Mouse (Mus musculus) megakaryocyte progenitor cell, adult 5-6 weeks (primary cell): Measurements from ENCODE around the gene Prep. TPM values are rescaled to one million over a fixed set of nuclear protein-coding genes. Genes with fewer than 3 reads are reported as not detected.
A peak's percentile ranks its signal among the peaks of the same experiment; 100 is the strongest.

Source experiments
- ATAC-seq: replicated peaks from 2 replicates; pipeline ENCODE4 v1.8.0; 2016; ENCODE audit warnings: mild to moderate bottlenecking, moderate TSS enrichment, inconsistent platforms; ENCODE audit not compliant: poor library complexity
- total RNA-seq, 2 experiments: library from RNA; stranded (forward) in 1 of 2; stranded (reverse) in 1 of 2; fragments of 157-497, 149-512 nt in 1 of 2; fragments of 200-1000 nt in 1 of 2; gene quantifications; 2 replicates each; pipeline versions ENCODE4 v1.2.3 to v1.2.4; 2015 to 2017

Prep gene
- total RNA-seq (2015) (10.0 and 10.4 TPM in 2 replicates), total RNA-seq (2017) (12.7 and 13.3 TPM in 2 replicates)

- peak; percentile 82 for ATAC-seq
These were observed at the start of gene Prep for GRCm38 (mm10) chr10:45066931-45067308. TSS of gene Prep (plus strand) at chr10:45067203.

- no peak for ATAC-seq
These were observed 49.7 kb upstream of the Prep start for GRCm38 (mm10) chr10:45017352-45017751.

- no peak for ATAC-seq
These were observed 49.2 kb upstream of the Prep start for GRCm38 (mm10) chr10:45017851-45018250.

- 0 out of 2 replicates have a peak, but pooled peaks have one; percentile 6 for ATAC-seq
These were observed 47.6 kb upstream of the Prep start for GRCm38 (mm10) chr10:45019418-45019817.

- no peak for ATAC-seq
These were observed 47.2 kb upstream of the Prep start for GRCm38 (mm10) chr10:45019849-45020248.

GRCm38 (mm10) chr10:45020291-45020690 lies 46.7 kb upstream of the Prep start:
- ATAC-seq, result no peak

DNA sequence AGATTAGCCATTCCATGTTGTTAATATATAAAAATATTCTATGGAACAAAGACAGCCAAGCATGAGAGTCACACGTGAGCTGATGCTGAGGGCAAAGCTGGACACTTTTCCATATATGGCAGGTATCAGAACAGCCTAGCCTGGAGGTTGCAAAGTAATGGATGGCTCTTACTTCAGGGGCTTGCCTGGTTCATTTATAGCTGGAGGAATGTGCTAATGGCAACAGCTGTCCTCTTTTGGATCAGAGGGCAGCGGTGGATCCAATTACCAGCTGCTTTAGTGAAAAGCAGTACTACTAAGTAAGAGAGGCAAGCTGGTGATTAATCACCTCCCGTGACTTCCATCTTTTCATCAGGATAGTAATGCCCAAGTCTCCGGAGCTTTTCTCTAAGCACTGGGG lies 41.8 kb upstream of the Prep start:
- ATAC-seq, result no peak

- no peak for ATAC-seq
These were observed 40.1 kb upstream of the Prep start for GRCm38 (mm10) chr10:45026935-45027334.

GRCm38 (mm10) chr10:45045268-45045928 lies 21.6 kb upstream of the Prep start:
- peak; percentile 90 for ATAC-seq

DNA sequence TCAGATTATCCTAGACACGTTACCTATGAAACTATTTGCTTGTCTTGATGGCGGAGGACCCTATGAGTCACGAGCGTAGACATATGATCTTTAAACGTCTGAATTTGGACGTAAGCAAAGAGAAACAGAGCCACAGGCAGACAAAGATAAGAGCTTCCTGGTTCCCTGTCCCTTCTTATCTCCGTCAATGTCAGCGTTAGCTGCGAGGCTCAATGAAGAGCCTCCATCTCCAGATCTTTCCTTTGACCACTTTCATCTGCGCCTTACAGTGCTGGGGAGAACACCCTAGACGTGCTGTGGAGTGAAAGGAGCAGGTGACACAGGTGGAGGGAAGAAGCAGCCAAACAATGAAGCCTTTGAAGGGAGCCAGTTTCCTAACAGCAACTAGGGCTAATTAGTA lies 18.8 kb upstream of the Prep start:
- ATAC-seq, result peak; percentile 47

DNA sequence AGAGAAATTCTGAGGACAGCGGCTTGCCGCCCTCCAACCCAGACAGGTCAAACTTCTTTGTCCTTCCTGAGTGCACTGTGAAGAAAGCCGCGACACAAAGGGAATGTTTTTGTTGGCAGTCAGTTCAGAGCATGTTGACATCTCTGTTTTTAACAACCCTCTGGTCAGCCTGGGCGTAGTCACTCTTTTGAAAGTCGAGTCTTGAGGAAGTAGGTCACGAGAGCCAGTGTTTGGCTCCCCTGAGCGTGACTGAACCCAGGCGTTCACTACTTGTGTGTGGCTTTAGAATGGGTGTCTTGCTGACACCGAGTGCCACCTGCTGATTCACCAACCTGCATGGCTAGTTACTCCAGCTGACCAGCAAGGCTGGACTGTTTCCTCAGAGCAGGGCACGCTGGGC lies 18.4 kb upstream of the Prep start:
- ATAC-seq, result peak; percentile 66

GRCm38 (mm10) chr10:45051125-45051744 lies 15.8 kb upstream of the Prep start:
- ATAC-seq, result peak; percentile 81

- no peak for ATAC-seq
These were observed 8.6 kb upstream of the Prep start for GRCm38 (mm10) chr10:45058361-45058760.

DNA sequence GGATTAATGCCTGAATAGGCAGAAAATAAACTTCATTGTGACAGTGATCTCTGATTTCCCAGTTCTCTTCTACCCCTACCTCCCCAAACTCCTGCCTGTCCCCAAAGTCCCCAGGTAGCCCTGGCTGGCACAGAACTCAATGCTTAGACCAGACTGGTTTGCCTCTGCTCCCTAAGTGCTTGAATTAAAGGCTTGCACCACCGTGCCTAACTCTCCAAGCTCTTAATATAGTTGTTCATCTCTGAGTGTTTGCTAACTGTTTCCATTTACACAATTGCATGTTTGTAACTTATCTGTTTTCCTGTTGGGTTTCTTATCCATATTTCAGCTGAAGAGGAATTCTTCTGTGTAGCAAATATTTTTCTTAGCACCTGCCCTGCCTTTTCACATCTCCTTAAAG lies 6.2 kb upstream of the Prep start:
- ATAC-seq, result no peak

- peak; percentile 45 for ATAC-seq
These were observed 672 bp upstream of the Prep start for GRCm38 (mm10) chr10:45066131-45066930.

GRCm38 (mm10) chr10:45067436-45067925 lies 478 bp downstream of the Prep start:
- peak; percentile 14 for ATAC-seq

- peak; percentile 16 for ATAC-seq
These were observed 2.6 kb downstream of the Prep start for GRCm38 (mm10) chr10:45069557-45069956.

GRCm38 (mm10) chr10:45070362-45070761 lies 3.4 kb downstream of the Prep start:
- no peak for ATAC-seq

- ATAC-seq, result 0 out of 2 replicates have a peak, but pooled peaks have one; percentile 2
These were observed 4.2 kb downstream of the Prep start for GRCm38 (mm10) chr10:45070929-45071813.

- ATAC-seq, result no peak
These were observed 5.3 kb downstream of the Prep start for GRCm38 (mm10) chr10:45072339-45072738.

- ATAC-seq, result no peak
These were observed 7.5 kb downstream of the Prep start for GRCm38 (mm10) chr10:45074543-45074942.
